Mouse (Mus musculus): ENCODE measurements around the gene Rlbp1.

DNA sequence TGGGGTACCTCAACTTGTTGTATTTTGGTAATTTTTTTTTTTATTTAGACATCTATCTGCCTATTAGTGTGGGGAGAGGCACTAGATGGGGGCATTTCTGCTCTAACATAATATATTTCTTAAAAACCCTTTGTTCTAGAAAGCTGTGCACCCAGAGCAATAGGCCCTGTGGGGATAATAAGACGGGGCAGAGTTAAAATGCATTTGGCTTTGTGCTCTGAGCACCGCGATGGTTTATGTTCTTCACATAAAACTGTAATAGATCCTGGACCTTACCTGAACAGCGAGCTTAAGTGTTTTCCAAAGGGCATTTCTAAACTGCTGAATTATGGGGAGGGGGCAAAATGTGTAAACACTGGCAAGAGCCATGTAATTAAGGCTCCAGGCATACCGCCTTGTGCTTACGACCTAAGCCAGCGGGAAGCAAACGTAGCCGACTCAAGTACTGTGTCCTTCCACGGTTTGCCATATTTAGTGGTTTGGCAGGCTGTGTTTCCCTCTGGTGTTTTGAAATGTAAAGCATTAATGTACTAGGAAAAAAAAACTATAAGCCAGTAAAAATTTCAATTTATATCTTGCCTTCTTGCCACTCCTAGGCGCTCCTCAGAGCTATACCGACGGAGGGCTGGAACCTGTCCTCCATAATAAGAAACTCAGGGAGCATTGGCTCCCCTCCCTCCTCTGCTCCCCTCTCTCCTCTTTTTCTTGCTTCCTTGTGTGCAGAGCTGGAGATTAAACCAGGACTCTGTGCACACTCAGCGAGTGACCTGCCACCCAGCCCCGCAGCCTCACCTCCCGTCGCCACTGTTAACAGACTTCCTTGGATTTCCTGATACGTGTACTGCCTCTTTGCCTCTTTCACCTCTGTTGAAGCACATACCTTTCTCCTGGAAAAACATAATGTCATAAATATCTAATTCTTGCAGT is 27.9 kb upstream of the Rlbp1 start:
- no peak for TF ChIP-seq CTCF (IDR thresholded peaks at IDR 0.05; ENCODE audit: low read depth)
- no peak for TF ChIP-seq EP300 (IDR thresholded peaks at IDR 0.05; ENCODE audit: low read depth)
